Mouse (Mus musculus) liver, postnatal 0 days (tissue): ENCODE measurements around the gene Susd4.

Source experiments
- CTCF ChIP-seq: sonication (generic); IDR thresholded peaks from 2 replicates; pipeline ENCODE4 v1.5.1; 2016; ENCODE audit warnings: antibody characterized with exemption, low read depth
- EP300 ChIP-seq: IDR thresholded peaks from 2 replicates; pipeline ENCODE4 v1.6.1; 2016; ENCODE audit warnings: antibody characterized with exemption, low read depth, mild to moderate bottlenecking

DNA sequence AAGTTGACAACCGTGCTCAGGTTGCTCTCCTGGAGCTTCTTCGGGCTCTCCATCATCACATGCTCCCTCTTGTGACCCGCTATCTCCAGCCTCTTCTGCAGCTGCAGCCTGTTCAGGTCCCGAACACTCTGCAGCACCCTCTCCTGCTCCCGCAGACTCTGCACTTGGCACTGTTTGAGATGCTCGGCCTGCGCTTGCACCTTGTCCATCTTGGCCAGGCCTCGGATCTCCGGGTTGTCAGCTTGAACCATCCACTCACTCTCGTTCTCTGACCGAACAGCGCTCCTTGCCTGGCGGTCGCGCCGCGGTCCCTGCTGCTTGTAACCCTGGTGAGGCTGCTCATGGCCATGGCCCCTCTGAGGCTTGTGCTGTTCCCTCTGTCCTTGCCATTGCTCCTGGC lies 15.8 kb upstream of the Susd4 start:
- no peak for TF ChIP-seq EP300
- TF ChIP-seq CTCF, result no peak
